In genomic region chr17:36950981-36951947, GRCm38 (mm10) we compare ENCODE assay signal across 8 mouse cellular contexts. TPM values are rescaled to one million over a fixed set of nuclear protein-coding genes. Genes with fewer than 3 reads are reported as not detected.
A peak's percentile ranks its signal among the peaks of the same experiment; 100 is the strongest.
DNase-seq lines count a peak whose midpoint lies in the region; ATAC-seq and TF ChIP-seq lines count a peak whose summit lies in the region.

Ppp1r11 (minus strand) TSS chr17:36951741.

- TF ChIP-seq POLR2A in ES-Bruce4 (IDR thresholded peaks at IDR 0.05; ENCODE audit: insufficient read depth, low read length) = peak; percentile 14

- WGBS in forebrain, embryonic 13.5 days = 3% methylated on average over 36 of the region's 36 CpGs
- 1% methylated on average over 36 of the region's 36 CpGs for WGBS in large intestine, adult 2 months
- 1% methylated on average over 36 of the region's 36 CpGs for WGBS in liver, postnatal 0 days (ENCODE audit: insufficient replicate concordance)
- WGBS in neural tube, embryonic 14.5 days = 2% methylated on average over 36 of the region's 36 CpGs

- H3K27ac ChIP-seq in ES-Bruce4 (ENCODE audit: insufficient read depth, low read length) = 0 out of 2 replicates have a peak within 1 kb of the TSS, but pooled peaks have one; percentile 36
- peak within 1 kb of the TSS; percentile 83 for H3K27ac ChIP-seq in forebrain, embryonic 13.5 days
- peak within 1 kb of the TSS; percentile 82 for H3K27ac ChIP-seq in liver, postnatal 0 days (ENCODE audit: low read depth)
- H3K27ac ChIP-seq in neural tube, embryonic 14.5 days (ENCODE audit: low read depth, low read length) = peak within 1 kb of the TSS; percentile 89

- no peaks in the 10 kb centered on the region for H3K4me1 ChIP-seq in ES-Bruce4 (ENCODE audit: control insufficient read depth, insufficient read depth, low read length)
- peaks cover 23% of the 10 kb centered on the region for H3K4me1 ChIP-seq in forebrain, embryonic 13.5 days
- H3K4me1 ChIP-seq in liver, postnatal 0 days (ENCODE audit: insufficient read depth) = peaks cover 13% of the 10 kb centered on the region
- H3K4me1 ChIP-seq in neural tube, embryonic 14.5 days (ENCODE audit: control insufficient read depth, insufficient read depth, low read length) = peaks cover 13% of the 10 kb centered on the region; the same call in 1 of the 2 replicates

- DNase-seq in heart, postnatal 10 days = peak; percentile 97
- DNase-seq in large intestine, adult 2 months (ENCODE audit: low read depth, low spot score) = peak; percentile 99
- DNase-seq in liver, postnatal 0 days = peak; percentile 95
- DNase-seq in testis, postnatal 10 days (ENCODE audit: low spot score) = peak; percentile 93

- peak within 1 kb of the TSS; percentile 95 for H3K4me3 ChIP-seq in ES-Bruce4 (ENCODE audit: low read depth, low read length)
- H3K4me3 ChIP-seq in forebrain, embryonic 13.5 days = peak within 1 kb of the TSS; percentile 71
- peak within 1 kb of the TSS; percentile 81 for H3K4me3 ChIP-seq in liver, postnatal 0 days (ENCODE audit: low read depth, low read length)
- H3K4me3 ChIP-seq in neural tube, embryonic 14.5 days (ENCODE audit: low read depth, low read length) = peak within 1 kb of the TSS; percentile 68

- H3K4me2 ChIP-seq in forebrain, embryonic 13.5 days = peak within 1 kb of the TSS; percentile 81
- H3K4me2 ChIP-seq in liver, postnatal 0 days (ENCODE audit: low read depth, low read length) = peak within 1 kb of the TSS; percentile 83
- peak within 1 kb of the TSS; percentile 81 for H3K4me2 ChIP-seq in neural tube, embryonic 14.5 days (ENCODE audit: low read depth, low read length)

- peak within 1 kb of the TSS; percentile 85 for H3K9ac ChIP-seq in ES-Bruce4 (ENCODE audit: low read depth, poor library complexity, severe bottlenecking)
- peak within 1 kb of the TSS; percentile 76 for H3K9ac ChIP-seq in forebrain, embryonic 13.5 days
- peak within 1 kb of the TSS; percentile 72 for H3K9ac ChIP-seq in liver, postnatal 0 days (replicated peaks)
- H3K9ac ChIP-seq in neural tube, embryonic 14.5 days (replicated peaks; ENCODE audit: low read depth, low read length) = peak within 1 kb of the TSS; percentile 67

- intact Hi-C loops in heart, postnatal 10 days (cut with DNase I) = no loop called here

- peak; percentile 76; the same call in 1 of the 2 replicates for TF ChIP-seq EP300 in ES-Bruce4 (IDR thresholded peaks at IDR 0.05; ENCODE audit: insufficient read depth, low read depth, low read length)
- TF ChIP-seq EP300 in liver, postnatal 0 days (IDR thresholded peaks at IDR 0.05; ENCODE audit: low read depth) = peak; percentile 61

- TF ChIP-seq CTCF in ES-Bruce4 (IDR thresholded peaks at IDR 0.05; ENCODE audit: low read depth, low read length) = no peak
- TF ChIP-seq CTCF in liver, postnatal 0 days (IDR thresholded peaks at IDR 0.05; ENCODE audit: low read depth) = no peak

- no peaks in the 10 kb centered on the region for H3K9me3 ChIP-seq in ES-Bruce4 (replicated peaks; ENCODE audit: control insufficient read depth, insufficient read depth, low read length, poor library complexity, severe bottlenecking)
- no peaks in the 10 kb centered on the region for H3K9me3 ChIP-seq in forebrain, embryonic 13.5 days (replicated peaks)
- H3K9me3 ChIP-seq in liver, postnatal 0 days (ENCODE audit: low read length) = no peaks in the 10 kb centered on the region
- no peaks in the 10 kb centered on the region for H3K9me3 ChIP-seq in neural tube, embryonic 14.5 days (ENCODE audit: control insufficient read depth, low read length)

- ATAC-seq in cerebellum, adult (ENCODE audit: insufficient number of reproducible peaks, low FRiP score, low TSS enrichment) = peak; percentile 95
- ATAC-seq in forebrain, embryonic 13.5 days = peak; percentile 97
- ATAC-seq in liver, postnatal 0 days = peak; percentile 99
- peak; percentile 96 for ATAC-seq in neural tube, embryonic 14.5 days (ENCODE audit: low read depth)

- H3K36me3 ChIP-seq in ES-Bruce4 (ENCODE audit: control insufficient read depth, insufficient read depth, low read length, poor library complexity, severe bottlenecking) = peaks cover 18% of the 10 kb centered on the region
- peaks cover 19% of the 10 kb centered on the region for H3K36me3 ChIP-seq in forebrain, embryonic 13.5 days (ENCODE audit: poor library complexity, severe bottlenecking)
- peaks cover 16% of the 10 kb centered on the region for H3K36me3 ChIP-seq in liver, postnatal 0 days (replicated peaks; ENCODE audit: insufficient read depth, low read length)
- peaks cover 6% of the 10 kb centered on the region for H3K36me3 ChIP-seq in neural tube, embryonic 14.5 days (ENCODE audit: control insufficient read depth, insufficient read depth, low read length)

- H3K27me3 ChIP-seq in ES-Bruce4 (ENCODE audit: control insufficient read depth, insufficient read depth, low read length, poor library complexity, severe bottlenecking) = no peaks in the 10 kb centered on the region
- peaks cover 5% of the 10 kb centered on the region for H3K27me3 ChIP-seq in forebrain, embryonic 13.5 days
- peaks cover 13% of the 10 kb centered on the region for H3K27me3 ChIP-seq in liver, postnatal 0 days (ENCODE audit: insufficient read depth, low read length)
- H3K27me3 ChIP-seq in neural tube, embryonic 14.5 days (ENCODE audit: control insufficient read depth, insufficient read depth, low read length) = no peaks in the 10 kb centered on the region

RNA-seq across cellular contexts. Expression of gene Ppp1r11, which starts in this region (rescaled TPM):
- 67.3 and 68.8 TPM in 2 replicates for polyA plus RNA-seq in ES-Bruce4 (2011; ENCODE audit: insufficient read depth, insufficient read length, low read depth, missing spikeins)
- polyA plus RNA-seq in forebrain, embryonic 13.5 days (2015; fragmentation: Nextera tagmentation; extraction: Ambion mirVana) = 161 and 162 TPM in 2 replicates
- total RNA-seq in heart, postnatal 10 days (2021) = 10 to 100 TPM; 58.9 to 73.2 TPM
- polyA plus RNA-seq in large intestine, adult 2 months (2012; rRNA removed) = 46.0 and 54.1 TPM in 2 replicates
- polyA plus RNA-seq in liver, postnatal 0 days (2015; fragmentation: Nextera tagmentation; extraction: Ambion mirVana) = 39.9 and 41.7 TPM in 2 replicates
- polyA plus RNA-seq in neural tube, embryonic 14.5 days (2014; fragmentation: Nextera tagmentation; extraction: Ambion mirVana) = 174 and 195 TPM in 2 replicates

Comparison
In these comparisons a context has a peak if more than half of its experiments do, and no peak if none do; other contexts are left out.
1. Peak in every context shown above with its lines: DNase-seq, ATAC-seq, H3K4me3 ChIP-seq and H3K27ac ChIP-seq.
2. H3K27ac ChIP-seq: peak in every context shown above with its lines; median percentile 89 in neural tube, embryonic 14.5 days; 83 in forebrain, embryonic 13.5 days; 82 in liver, postnatal 0 days; 36 in ES-Bruce4.